Mouse (Mus musculus) neural tube, embryonic 15.5 days (tissue): ENCODE measurements around the gene Gng5. TPM values are rescaled to one million over a fixed set of nuclear protein-coding genes. Genes with fewer than 3 reads are reported as not detected.

Experiments
- ATAC-seq: fragments of 200-750 bp; cut with Nextera tagmentation; 2 replicates; pipeline ENCODE4 v1.8.0; 2017; ENCODE audit warnings: mild to moderate bottlenecking, moderate TSS enrichment, moderate library complexity; ENCODE audit not compliant: low FRiP score
- H3K27ac ChIP-seq: fragments of 300-500 bp; sonication (generic); replicated peaks from 2 replicates; pipeline ENCODE4 v1.5.1; 2015; ENCODE audit warnings: mild to moderate bottlenecking, inconsistent platforms
- H3K27me3 ChIP-seq: fragments of 300-500 bp; sonication (generic); replicated peaks from 2 replicates; pipeline ENCODE4 v1.6.1; 2015; ENCODE audit warnings: inconsistent platforms
- H3K36me3 ChIP-seq: fragments of 300-500 bp; sonication (generic); 2 replicates; pipeline ENCODE4 v1.6.1; 2015; ENCODE audit warnings: inconsistent platforms
- H3K4me1 ChIP-seq: fragments of 300-500 bp; sonication (generic); 2 replicates; pipeline ENCODE4 v1.6.1; 2015; ENCODE audit warnings: inconsistent platforms
- H3K4me2 ChIP-seq: fragments of 300-500 bp; sonication (generic); 2 replicates; pipeline ENCODE4 v1.6.1; 2015; ENCODE audit warnings: inconsistent platforms, mild to moderate bottlenecking, moderate library complexity
- H3K4me3 ChIP-seq: fragments of 300-500 bp; sonication (generic); replicated peaks from 2 replicates; pipeline ENCODE4 v1.5.1; 2015; ENCODE audit warnings: mild to moderate bottlenecking, inconsistent platforms
- H3K9ac ChIP-seq: fragments of 300-500 bp; sonication (generic); replicated peaks from 2 replicates; pipeline ENCODE4 v1.6.1; 2015; ENCODE audit warnings: mild to moderate bottlenecking, inconsistent platforms
- H3K9me3 ChIP-seq: fragments of 300-500 bp; sonication (generic); replicated peaks from 2 replicates; pipeline ENCODE4 v1.6.1; 2016; ENCODE audit warnings: inconsistent platforms
- WGBS: fragments of 180-500 bp; shearing (Covaris S2); methylation state at CpG from one replicate; pipeline ENCODE4 v1.1.7; 2015; ENCODE audit warnings: mixed read lengths; 5-methylcytosine and 5-hydroxymethylcytosine counted together
- polyA plus RNA-seq: library from polyadenylated mRNA; unstranded; fragments of >200 nt; fragmentation: Nextera tagmentation; extraction: Ambion mirVana; gene quantifications from 2 replicates; pipeline ENCODE4 v1.2.1, GENCODE M21; 2015

Gng5 gene
- polyA plus RNA-seq, 1 experiment from 2014 or later: 363 TPM

- 80% methylated on average over 7 of the region's 7 CpGs for WGBS
Observed at GRCm38 (mm10) chr3:146554816-146555215, 55.2 kb downstream of the Gng5 start.

More at GRCm38 (mm10) chr3:146554816-146555215, 55.2 kb downstream of the Gng5 start:
- Histone ChIP-seq H3K4me3 (no peak overlapping the region), H3K27ac (no peak overlapping the region), H3K4me1 (no peaks in the 10 kb centered on the region), H3K9me3 (no peaks in the 10 kb centered on the region), H3K9ac (no peak overlapping the region), H3K4me2 (no peak overlapping the region), H3K36me3 (no peaks in the 10 kb centered on the region), H3K27me3 (no peaks in the 10 kb centered on the region)
- ATAC-seq: no peak

Other genes starting within 250 kb of the Gng5 start
- 16.7 and 19.3 TPM in 2 replicates for gene Ssx2ip, start 95.2 kb upstream of the Gng5 start, polyA plus RNA-seq
- gene Ctbs, start 50.0 kb upstream of the Gng5 start, polyA plus RNA-seq: 5.3 and 5.7 TPM in 2 replicates
- gene Spata1, start 54 bp upstream of the Gng5 start, polyA plus RNA-seq: 4.3 and 5.6 TPM in 2 replicates
- gene Rpf1, start 21.6 kb downstream of the Gng5 start, polyA plus RNA-seq: 35.2 and 40.6 TPM in 2 replicates
- gene Uox, start 70.6 kb downstream of the Gng5 start, polyA plus RNA-seq: 0.15 TPM in 1 of 2 replicates, not detected in the other
- gene Dnase2b, start 115.8 kb downstream of the Gng5 start, polyA plus RNA-seq: not detected in 2 replicates
- not detected in 2 replicates for gene 4930503B20Rik, start 151.5 kb downstream of the Gng5 start, polyA plus RNA-seq
- gene Samd13, start 185.8 kb downstream of the Gng5 start, polyA plus RNA-seq: 0.46 and 0.63 TPM in 2 replicates